Mouse (Mus musculus) adrenal gland, postnatal 25 days (tissue): ENCODE measurements around the gene Cep295. TPM values are rescaled to one million over a fixed set of nuclear protein-coding genes. Genes with fewer than 3 reads are reported as not detected.
"Not testable (repeated sequence)": the region's sequence is repeated elsewhere in the genome, so short reads cannot be mapped to it uniquely, and the experiment has no call there.

Experiments
- DNase-seq: peaks from one replicate; pipeline ENCODE4 v3.0.0; 2021; ENCODE audit warnings: mixed read lengths
- total RNA-seq: library from RNA; stranded (reverse); gene quantifications from 2 replicates; pipeline ENCODE4 v1.2.3, GENCODE M21; 2021

The Cep295 gene
- total RNA-seq, 1 experiment from 2014 or later = 19.2 TPM

- DNase-seq = no peak
Observed at GRCm38 (mm10) chr9:15306398-15307119, 51.0 kb downstream of the Cep295 start, which contains the start of gene 4931406C07Rik. TSS of gene 4931406C07Rik (minus strand) at chr9:15306448.

- peak; percentile 98 for DNase-seq
Observed at GRCm38 (mm10) chr9:15305503-15306397, 51.8 kb downstream of the Cep295 start, which contains the start of gene Taf1d. TSS of gene Taf1d (plus strand) at chr9:15306214.

- no peak for DNase-seq
Observed at GRCm38 (mm10) chr9:15302881-15303280, 54.7 kb downstream of the Cep295 start.

GRCm38 (mm10) chr9:15302006-15302405 lies 55.6 kb downstream of the Cep295 start:
- not testable (repeated sequence) for DNase-seq

- peak; percentile 51 for DNase-seq
Observed at GRCm38 (mm10) chr9:15301399-15301798, 56.2 kb downstream of the Cep295 start.

- no peak for DNase-seq
Observed at GRCm38 (mm10) chr9:15300056-15300455, 57.5 kb downstream of the Cep295 start.

GRCm38 (mm10) chr9:15298451-15298850 lies 59.1 kb downstream of the Cep295 start:
- no peak for DNase-seq

- DNase-seq = no peak
Observed at GRCm38 (mm10) chr9:15297112-15297511, 60.5 kb downstream of the Cep295 start.

GRCm38 (mm10) chr9:15289251-15289650 lies 68.3 kb downstream of the Cep295 start:
- no peak for DNase-seq

- DNase-seq = no peak
Observed at GRCm38 (mm10) chr9:15288402-15288801, 69.2 kb downstream of the Cep295 start.

GRCm38 (mm10) chr9:15287846-15288245 lies 69.7 kb downstream of the Cep295 start:
- no peak for DNase-seq

GRCm38 (mm10) chr9:15285443-15285842 lies 72.1 kb downstream of the Cep295 start:
- DNase-seq = peak; percentile 26

- DNase-seq = no peak
Observed at GRCm38 (mm10) chr9:15280491-15280879, 77.1 kb downstream of the Cep295 start.

GRCm38 (mm10) chr9:15279649-15280490 lies 77.7 kb downstream of the Cep295 start, which contains the start of gene Med17:
TSS of gene Med17 (minus strand) at chr9:15279931.
- peak; percentile 93 for DNase-seq

GRCm38 (mm10) chr9:15279139-15279648 lies 78.4 kb downstream of the Cep295 start:
- DNase-seq = no peak

- DNase-seq = no peak
Observed at GRCm38 (mm10) chr9:15278343-15278742, 79.2 kb downstream of the Cep295 start.

- no peak for DNase-seq
Observed at GRCm38 (mm10) chr9:15276855-15277254, 80.7 kb downstream of the Cep295 start.

GRCm38 (mm10) chr9:15273981-15274380 lies 83.6 kb downstream of the Cep295 start:
- DNase-seq = no peak
